In genomic region chr2:71580632-71581466, GRCm38 (mm10) we compare ENCODE assay signal across 8 mouse cellular contexts. TPM values are rescaled to one million over a fixed set of nuclear protein-coding genes. Genes with fewer than 3 reads are reported as not detected.
A peak's percentile ranks its signal among the peaks of the same experiment; 100 is the strongest.
DNase-seq lines count a peak whose midpoint lies in the region; ATAC-seq lines count a peak whose summit lies in the region.

No protein-coding gene starts in this region.

- no peaks in the 10 kb centered on the region for H3K36me3 ChIP-seq in embryonic facial prominence, embryonic 12.5 days
- no peaks in the 10 kb centered on the region for H3K36me3 ChIP-seq in heart, embryonic 10.5 days
- H3K36me3 ChIP-seq in liver, embryonic 11.5 days (ENCODE audit: control insufficient read depth, insufficient read depth, low read length) = no peaks in the 10 kb centered on the region
- H3K36me3 ChIP-seq in stomach, embryonic 16.5 days (ENCODE audit: control insufficient read depth, insufficient read depth, low read length) = no peaks in the 10 kb centered on the region

- 10% methylated on average over 50 of the region's 50 CpGs for WGBS in embryonic facial prominence, embryonic 12.5 days
- WGBS in heart, embryonic 10.5 days = 9% methylated on average over 50 of the region's 50 CpGs
- 7% methylated on average over 50 of the region's 50 CpGs for WGBS in liver, embryonic 11.5 days
- WGBS in stomach, embryonic 16.5 days = 9% methylated on average over 50 of the region's 50 CpGs

- peak overlapping the region; percentile 66 for H3K4me2 ChIP-seq in embryonic facial prominence, embryonic 12.5 days (replicated peaks)
- peak overlapping the region; percentile 84 for H3K4me2 ChIP-seq in liver, embryonic 11.5 days
- peak overlapping the region; percentile 95 for H3K4me2 ChIP-seq in stomach, embryonic 16.5 days (ENCODE audit: low read depth, low read length)

- peak overlapping the region; percentile 49 for H3K4me3 ChIP-seq in embryonic facial prominence, embryonic 12.5 days
- peak overlapping the region; percentile 73 for H3K4me3 ChIP-seq in heart, embryonic 10.5 days
- H3K4me3 ChIP-seq in liver, embryonic 11.5 days (ENCODE audit: low read depth, low read length) = peak overlapping the region; percentile 59
- H3K4me3 ChIP-seq in stomach, embryonic 16.5 days (replicated peaks; ENCODE audit: low read length) = peak overlapping the region; percentile 66

- peak; percentile 18 for DNase-seq in ovary, adult 18-20 months (ENCODE audit: low spot score)
- no peak for DNase-seq in ovary, postnatal 10 days (ENCODE audit: low spot score)
- DNase-seq in heart, embryonic 10.5 days (ENCODE audit: low spot score) = peak; percentile 83
- DNase-seq in kidney, adult 9 months = peak; percentile 50
- DNase-seq in liver, embryonic 11.5 days (ENCODE audit: low spot score) = peak; percentile 61
- peak; percentile 11 to 24 for DNase-seq in monocyte, adult 2 months (ENCODE audit: low read depth in 1 of 2, low spot score in 2 of 2)

- H3K27me3 ChIP-seq in embryonic facial prominence, embryonic 12.5 days = peaks cover 5% of the 10 kb centered on the region; the same call in 1 of the 2 replicates
- H3K27me3 ChIP-seq in heart, embryonic 10.5 days (ENCODE audit: insufficient read depth, poor library complexity, severe bottlenecking) = no peaks in the 10 kb centered on the region
- peaks cover 18% of the 10 kb centered on the region for H3K27me3 ChIP-seq in liver, embryonic 11.5 days (replicated peaks; ENCODE audit: control insufficient read depth, insufficient read depth, low read length)
- peaks cover 7% of the 10 kb centered on the region; the same call in 1 of the 2 replicates for H3K27me3 ChIP-seq in stomach, embryonic 16.5 days (ENCODE audit: control insufficient read depth, insufficient read depth, low read length)

- peak; percentile 67; the same call in 1 of the 2 replicates for ATAC-seq in embryonic facial prominence, embryonic 12.5 days (ENCODE audit: insufficient number of reproducible peaks, insufficient read depth, low FRiP score, low TSS enrichment)
- ATAC-seq in liver, embryonic 11.5 days (replicated peaks; ENCODE audit: low FRiP score) = no peak
- ATAC-seq in stomach, embryonic 16.5 days (ENCODE audit: insufficient read depth, low FRiP score) = peak; percentile 80

- H3K4me1 ChIP-seq in embryonic facial prominence, embryonic 12.5 days = no peaks in the 10 kb centered on the region
- peaks cover 14% of the 10 kb centered on the region for H3K4me1 ChIP-seq in heart, embryonic 10.5 days
- no peaks in the 10 kb centered on the region; the same call in 1 of the 2 replicates for H3K4me1 ChIP-seq in liver, embryonic 11.5 days (replicated peaks; ENCODE audit: control insufficient read depth, insufficient read depth, low read length)
- H3K4me1 ChIP-seq in stomach, embryonic 16.5 days (ENCODE audit: control insufficient read depth, insufficient read depth, low read length) = 0 out of 2 replicates have a peak, but pooled peaks cover 6% of the 10 kb centered on the region

- H3K9me3 ChIP-seq in embryonic facial prominence, embryonic 12.5 days = 0 out of 2 replicates have a peak, but pooled peaks cover 3% of the 10 kb centered on the region
- H3K9me3 ChIP-seq in heart, embryonic 10.5 days = no peaks in the 10 kb centered on the region
- H3K9me3 ChIP-seq in liver, embryonic 11.5 days (ENCODE audit: control insufficient read depth, low read length) = no peaks in the 10 kb centered on the region
- H3K9me3 ChIP-seq in stomach, embryonic 16.5 days (replicated peaks; ENCODE audit: control insufficient read depth, low read length) = no peaks in the 10 kb centered on the region

- H3K9ac ChIP-seq in embryonic facial prominence, embryonic 12.5 days = peak overlapping the region; percentile 56
- H3K9ac ChIP-seq in liver, embryonic 11.5 days (ENCODE audit: low read depth, low read length) = peak overlapping the region; percentile 38; the same call in 1 of the 2 replicates
- H3K9ac ChIP-seq in stomach, embryonic 16.5 days (ENCODE audit: low read length) = peak overlapping the region; percentile 74

- H3K27ac ChIP-seq in embryonic facial prominence, embryonic 12.5 days = no peak overlapping the region
- H3K27ac ChIP-seq in heart, embryonic 10.5 days = peak overlapping the region; percentile 81
- H3K27ac ChIP-seq in liver, embryonic 11.5 days (ENCODE audit: low read depth, low read length) = no peak overlapping the region
- no peak overlapping the region for H3K27ac ChIP-seq in stomach, embryonic 16.5 days (ENCODE audit: low read length)

RNA-seq across cellular contexts. Expression of gene Dlx2, which starts 34.3 kb away (rescaled TPM):
- 21.9 and 29.7 TPM in 2 replicates for polyA plus RNA-seq in embryonic facial prominence, embryonic 12.5 days (2016; fragmentation: Nextera tagmentation; extraction: Ambion mirVana)
- polyA plus RNA-seq in heart, embryonic 10.5 days (2016; fragmentation: Nextera tagmentation; extraction: Ambion mirVana) = 3.0 and 3.9 TPM in 2 replicates
- 0.19 and 0.65 TPM in 2 replicates for polyA plus RNA-seq in liver, embryonic 11.5 days (2014; fragmentation: Nextera tagmentation; extraction: Ambion mirVana)
- polyA plus RNA-seq in stomach, embryonic 16.5 days (2015; fragmentation: Nextera tagmentation; extraction: Ambion mirVana) = 2.2 and 2.4 TPM in 2 replicates

RNA-seq across cellular contexts. Expression of gene Dlx1, which starts 52.9 kb away (rescaled TPM):
- 65.4 and 87.0 TPM in 2 replicates for polyA plus RNA-seq in embryonic facial prominence, embryonic 12.5 days (2016; fragmentation: Nextera tagmentation; extraction: Ambion mirVana)
- 3.5 and 4.3 TPM in 2 replicates for polyA plus RNA-seq in heart, embryonic 10.5 days (2016; fragmentation: Nextera tagmentation; extraction: Ambion mirVana)
- polyA plus RNA-seq in liver, embryonic 11.5 days (2014; fragmentation: Nextera tagmentation; extraction: Ambion mirVana) = 1.1 and 2.2 TPM in 2 replicates
- polyA plus RNA-seq in stomach, embryonic 16.5 days (2015; fragmentation: Nextera tagmentation; extraction: Ambion mirVana) = 7.3 and 11.6 TPM in 2 replicates
